ENCODE assay signal across 8 mouse cellular contexts in genomic region chr12:112897522-112898212, GRCm38 (mm10). TPM values are rescaled to one million over a fixed set of nuclear protein-coding genes. Genes with fewer than 3 reads are reported as not detected.
DNase-seq lines count a peak whose midpoint lies in the region; ATAC-seq and TF ChIP-seq lines count a peak whose summit lies in the region.

No protein-coding gene starts in this region.

- peaks cover 3% of the 10 kb centered on the region for H3K4me1 ChIP-seq in cortical plate, adult 2 months (ENCODE audit: control insufficient read depth, insufficient read depth, low read length)
- peaks cover 12% of the 10 kb centered on the region for H3K4me1 ChIP-seq in midbrain, embryonic 12.5 days

- intact Hi-C loops in heart, postnatal 10 days (cut with DNase I), result no loop called here

- no peak overlapping the region for H3K4me3 ChIP-seq in cortical plate, adult 2 months (ENCODE audit: insufficient read depth, low read length)
- H3K4me3 ChIP-seq in midbrain, embryonic 12.5 days, result no peak overlapping the region

- no peak overlapping the region; the same call in 1 of the 2 replicates for H3K9ac ChIP-seq in midbrain, embryonic 12.5 days (replicated peaks)

- H3K9me3 ChIP-seq in midbrain, embryonic 12.5 days, result no peaks in the 10 kb centered on the region

- no peaks in the 10 kb centered on the region for H3K36me3 ChIP-seq in midbrain, embryonic 12.5 days

- peak; percentile 66 for ATAC-seq in midbrain, embryonic 12.5 days (ENCODE audit: low FRiP score, low read depth)

- peaks cover 3% of the 10 kb centered on the region; the same call in 1 of the 2 replicates for H3K27me3 ChIP-seq in midbrain, embryonic 12.5 days

- DNase-seq in CD4-positive helper T cell, adult 2 months (ENCODE audit: low read depth, low spot score), result peak; percentile 35
- DNase-seq in heart, postnatal 10 days, result peak; percentile 60 to 63
- peak; percentile 48 to 87 for DNase-seq in kidney, postnatal 25 days
- no peak for DNase-seq in urinary bladder, postnatal 10 days (ENCODE audit: low spot score)
- no peak for DNase-seq in right cerebral cortex, adult 2 months (ENCODE audit: low spot score in 2 of 2)
- no peak for DNase-seq in frontal cortex, adult 2 months (ENCODE audit: extremely low spot score in 1 of 2, low spot score in 1 of 2)

- peak overlapping the region; percentile 25; the same call in 1 of the 2 replicates for H3K27ac ChIP-seq in cortical plate, adult 2 months (ENCODE audit: insufficient read depth, low read length)
- H3K27ac ChIP-seq in midbrain, embryonic 12.5 days (replicated peaks), result 0 out of 2 replicates have a peak overlapping the region, but pooled peaks have one; percentile 10

- TF ChIP-seq POLR2A in cortical plate, adult 2 months (IDR thresholded peaks at IDR 0.05; ENCODE audit: extremely low read depth, insufficient read depth, low read length), result no peak

- H3K4me2 ChIP-seq in midbrain, embryonic 12.5 days (replicated peaks), result peak overlapping the region; percentile 34

- WGBS in midbrain, embryonic 12.5 days, result 44% methylated on average over 16 of the region's 16 CpGs

- TF ChIP-seq CTCF in cortical plate, adult 2 months (IDR thresholded peaks at IDR 0.05; ENCODE audit: extremely low read depth, insufficient read depth, low read length), result no peak

RNA-seq across cellular contexts. Expression of gene Gpr132, which starts 29.6 kb away (rescaled TPM):
- 0.04 TPM in 1 of 2 replicates, not detected in the other for polyA plus RNA-seq in cortical plate, adult 2 months (2012; rRNA removed)
- total RNA-seq in heart, postnatal 10 days (2021), result under 1 TPM; 0.17 to 0.19 TPM
- polyA plus RNA-seq in midbrain, embryonic 12.5 days (2016; fragmentation: Nextera tagmentation; extraction: Ambion mirVana), result not detected in 2 replicates
- polyA plus RNA-seq in frontal cortex, adult 2 months (2012; rRNA removed), result 0.10 and 0.15 TPM in 2 replicates

RNA-seq across cellular contexts. Expression of gene Jag2, which starts 31.9 kb away (rescaled TPM):
- polyA plus RNA-seq in cortical plate, adult 2 months (2012; rRNA removed), result 42.1 and 51.5 TPM in 2 replicates
- 10 to 100 TPM; 36.1 to 38.5 TPM for total RNA-seq in heart, postnatal 10 days (2021)
- polyA plus RNA-seq in midbrain, embryonic 12.5 days (2016; fragmentation: Nextera tagmentation; extraction: Ambion mirVana), result 5.8 and 7.5 TPM in 2 replicates
- polyA plus RNA-seq in frontal cortex, adult 2 months (2012; rRNA removed), result 43.0 and 48.3 TPM in 2 replicates

RNA-seq across cellular contexts. Expression of gene Nudt14, which starts 44.3 kb away (rescaled TPM):
- polyA plus RNA-seq in cortical plate, adult 2 months (2012; rRNA removed), result 18.2 and 18.9 TPM in 2 replicates
- 10 to 100 TPM; 11.7 to 11.8 TPM for total RNA-seq in heart, postnatal 10 days (2021)
- 52.9 and 56.6 TPM in 2 replicates for polyA plus RNA-seq in midbrain, embryonic 12.5 days (2016; fragmentation: Nextera tagmentation; extraction: Ambion mirVana)
- 19.0 and 22.4 TPM in 2 replicates for polyA plus RNA-seq in frontal cortex, adult 2 months (2012; rRNA removed)

Comparison
In these comparisons a context has a peak if more than half of its experiments do, and no peak if none do; other contexts are left out.
1. DNase-seq: peak in CD4-positive helper T cell, adult 2 months (single experiment), heart, postnatal 10 days (2 of 2) and kidney, postnatal 25 days (2 of 2); none in urinary bladder, postnatal 10 days (single experiment), right cerebral cortex, adult 2 months (0 of 2) and frontal cortex, adult 2 months (0 of 2).